Mouse (Mus musculus) gastrocnemius, postnatal 25 days (tissue): ENCODE data around the gene Arfgef3. TPM values are rescaled to one million over a fixed set of nuclear protein-coding genes. Genes with fewer than 3 reads are reported as not detected.
"Not testable (repeated sequence)": the region's sequence is repeated elsewhere in the genome, so short reads cannot be mapped to it uniquely, and the experiment has no call there.

Experiments used
- DNase-seq: peaks from one replicate; pipeline ENCODE4 v3.0.0; 2022
- total RNA-seq, 2 experiments: library from RNA; stranded (reverse); gene quantifications; 1 replicate in 1 of 2; 2 replicates in 1 of 2; pipeline ENCODE4 v1.2.3; 2021

Gene Arfgef3
- total RNA-seq, 2 experiments from 2014 or later = 0.32 to 0.49 TPM

- DNase-seq = no peak
Observed at GRCm38 (mm10) chr10:18680661-18681384, 62.9 kb downstream of the Arfgef3 start.

DNA sequence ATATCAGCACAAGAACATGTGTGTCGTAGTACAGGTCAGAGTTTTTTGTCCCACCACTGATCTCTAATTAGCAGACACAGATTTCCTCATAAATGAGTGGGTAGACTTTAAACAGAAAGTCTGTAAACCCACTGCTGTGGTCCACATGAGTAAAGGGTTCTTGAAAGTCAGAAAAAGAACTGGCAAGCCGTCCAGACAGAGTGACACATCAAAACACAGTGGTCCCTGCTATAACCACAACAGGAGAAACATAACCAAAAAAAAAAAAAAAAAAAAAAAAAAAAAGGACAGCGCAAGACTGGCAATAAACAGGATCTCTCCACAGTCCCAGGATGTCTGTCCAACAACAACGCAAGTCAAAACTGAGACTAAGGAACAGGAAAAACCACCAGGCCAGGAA lies 64.9 kb downstream of the Arfgef3 start:
- no peak for DNase-seq

- no peak for DNase-seq
Observed at GRCm38 (mm10) chr10:18664794-18665193, 79.0 kb downstream of the Arfgef3 start.

GRCm38 (mm10) chr10:18664016-18664415 lies 79.7 kb downstream of the Arfgef3 start:
- DNase-seq = no peak

GRCm38 (mm10) chr10:18661606-18662220 lies 82.0 kb downstream of the Arfgef3 start:
- DNase-seq = no peak

DNA sequence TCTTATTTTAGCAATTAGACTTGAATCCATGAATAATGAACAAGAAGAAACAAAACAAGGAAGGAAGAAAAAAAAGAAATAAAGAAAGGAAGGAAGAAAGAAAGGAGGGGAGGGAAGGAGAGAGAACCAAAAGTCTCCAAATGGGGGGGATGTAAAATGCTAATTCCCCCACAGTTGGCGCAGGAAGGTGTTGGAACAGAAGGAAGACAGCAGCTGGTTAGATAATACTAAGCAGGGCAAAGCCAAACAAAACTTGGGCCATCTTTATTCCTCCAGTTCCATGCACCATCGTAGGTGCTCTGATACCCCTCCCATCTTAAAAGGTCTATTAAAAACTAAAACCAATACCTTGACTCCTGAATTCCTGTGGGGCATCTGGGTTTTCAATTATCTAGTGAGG lies 82.8 kb downstream of the Arfgef3 start:
- DNase-seq = no peak

DNA sequence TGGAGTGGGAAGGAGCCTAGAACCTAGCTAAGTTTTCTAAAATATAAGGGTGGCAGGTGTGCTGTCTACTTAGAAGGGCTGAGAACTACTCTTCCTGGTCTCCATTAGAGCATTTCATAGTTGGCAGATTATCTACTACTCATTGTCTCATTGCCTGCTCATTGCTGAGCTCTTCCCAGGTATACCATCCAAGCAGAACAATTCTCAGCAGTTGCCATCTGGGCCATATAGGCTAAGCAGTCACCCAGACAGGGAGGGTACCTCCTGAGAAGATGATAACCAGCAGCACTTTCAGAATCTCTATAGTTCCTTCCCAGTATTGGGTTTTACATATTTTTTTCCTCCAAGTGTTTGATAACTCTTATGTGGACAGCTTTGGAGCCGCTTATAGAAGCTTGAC lies 86.2 kb downstream of the Arfgef3 start:
- no peak for DNase-seq

DNA sequence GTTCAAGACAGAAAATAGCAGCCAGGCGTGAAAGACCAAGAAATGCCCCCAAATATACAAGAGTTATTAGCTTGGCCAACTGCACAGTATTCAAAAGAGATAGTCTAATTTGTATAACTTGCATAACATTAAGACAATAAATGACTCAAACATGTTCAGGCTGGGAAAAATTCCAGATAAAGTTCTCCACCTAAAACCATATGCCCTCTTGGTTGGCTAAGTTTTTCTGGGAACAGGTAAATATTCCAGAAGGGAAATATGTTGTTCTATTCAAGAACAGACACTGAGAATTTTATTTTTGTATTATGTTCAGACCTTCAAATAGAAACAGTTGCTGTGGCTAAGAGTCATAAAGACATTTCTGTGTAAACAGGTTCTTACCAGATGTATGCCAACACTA lies 96.7 kb downstream of the Arfgef3 start:
- DNase-seq = no peak

DNA sequence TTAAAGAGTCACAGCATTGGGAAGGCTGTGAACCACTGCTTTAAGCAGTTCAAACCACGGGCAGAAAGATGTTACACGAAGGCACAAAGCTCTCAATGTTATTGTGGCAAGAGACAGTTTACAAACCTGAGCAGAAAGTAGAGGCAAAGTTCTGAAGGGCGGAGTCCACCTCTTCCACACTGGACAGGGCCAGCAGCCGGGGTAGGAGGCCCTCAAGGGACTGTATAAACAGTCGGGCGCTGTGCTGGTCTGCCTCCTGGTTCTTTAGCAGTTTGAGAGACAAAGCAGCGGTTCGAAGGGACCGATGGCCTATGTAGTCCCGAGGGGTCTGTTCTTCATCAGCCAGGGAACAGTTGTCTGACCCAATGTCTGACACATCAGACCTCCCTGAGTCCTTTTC lies 97.7 kb downstream of the Arfgef3 start:
- DNase-seq = no peak

GRCm38 (mm10) chr10:18644346-18644745 lies 99.4 kb downstream of the Arfgef3 start:
- DNase-seq = no peak

- DNase-seq = no peak
Observed at GRCm38 (mm10) chr10:18643506-18643905, 100.2 kb downstream of the Arfgef3 start.

DNA sequence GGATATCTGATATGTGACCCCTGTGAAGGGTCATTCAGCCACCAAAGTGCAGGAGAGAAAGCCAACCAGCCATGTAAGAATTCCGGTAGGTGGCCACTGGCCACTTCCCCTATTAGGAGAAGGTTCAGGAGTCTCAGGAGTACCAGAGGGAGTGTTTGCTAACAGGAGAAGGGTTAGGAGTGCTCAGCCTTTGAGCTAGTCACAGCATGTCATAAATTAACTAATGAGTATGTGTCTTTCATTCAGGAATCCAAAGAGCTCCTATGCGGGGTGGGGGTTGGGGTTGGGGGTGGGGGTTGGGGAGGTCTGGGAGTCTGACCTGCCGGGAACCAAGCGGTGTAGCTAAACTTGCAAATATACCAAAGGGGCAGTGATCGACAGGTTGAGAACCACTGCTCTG lies 100.9 kb downstream of the Arfgef3 start:
- DNase-seq = no peak

DNA sequence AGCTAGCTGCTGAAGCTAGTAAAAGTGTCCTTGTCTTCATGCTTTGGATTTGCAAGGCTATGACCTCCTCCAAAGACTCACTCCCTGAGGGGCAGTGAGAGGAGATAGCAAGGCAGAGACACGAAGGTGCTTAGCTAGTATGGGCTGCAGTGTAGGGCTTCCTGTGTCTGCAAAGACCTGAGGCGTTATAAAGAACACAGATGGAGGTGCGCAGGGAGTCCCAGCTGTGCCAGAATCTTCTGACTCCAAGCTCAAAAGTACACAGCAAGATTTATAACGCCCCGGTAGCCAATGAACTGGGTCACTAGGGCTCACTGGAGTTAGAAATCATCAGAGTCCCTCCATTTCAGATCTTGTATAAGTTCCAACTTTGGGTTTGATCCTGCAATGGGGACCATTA lies 103.2 kb downstream of the Arfgef3 start:
- DNase-seq = no peak

- DNase-seq = no peak
Observed at GRCm38 (mm10) chr10:18635450-18635849, 108.3 kb downstream of the Arfgef3 start.

- no peak for DNase-seq
Observed at GRCm38 (mm10) chr10:18634405-18634985, 109.3 kb downstream of the Arfgef3 start.

DNA sequence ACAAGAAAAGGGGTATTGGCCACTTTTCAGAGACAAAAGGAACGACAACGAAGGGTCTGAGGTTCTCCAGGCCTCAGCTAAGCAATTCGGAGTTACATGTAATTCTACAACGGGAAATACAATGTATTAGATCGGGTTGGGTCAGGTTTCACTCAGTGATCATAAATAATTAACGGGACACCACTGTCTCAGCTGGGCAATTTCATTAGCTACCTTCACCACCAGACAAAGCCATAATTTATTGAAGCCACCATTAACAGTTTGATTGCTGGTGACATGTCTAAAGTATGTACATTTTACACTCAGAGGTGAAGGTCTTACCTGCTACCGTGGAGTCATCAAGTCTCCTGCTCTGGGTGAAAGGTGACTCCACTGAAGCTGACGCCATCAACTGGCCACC lies 113.3 kb downstream of the Arfgef3 start:
- no peak for DNase-seq

DNA sequence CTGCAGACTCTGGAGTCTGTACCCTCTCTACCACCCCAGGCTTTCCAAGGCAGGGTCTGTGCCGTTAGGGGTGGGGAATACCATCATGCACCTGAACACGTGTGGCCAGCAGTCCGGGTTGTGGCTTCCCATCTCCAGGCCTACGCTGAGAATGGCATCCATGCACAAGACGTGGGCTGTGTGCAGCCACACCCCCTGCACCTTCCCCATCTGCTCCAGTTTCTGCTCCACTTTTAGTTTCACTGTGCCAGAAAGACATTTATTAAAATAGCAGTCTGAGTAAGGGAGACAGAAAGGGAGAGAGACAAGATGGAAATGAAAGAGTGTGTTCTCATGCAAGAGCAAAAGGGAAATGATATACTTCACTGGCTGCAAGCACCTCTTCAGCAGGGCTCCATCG lies 116.2 kb downstream of the Arfgef3 start:
- no peak for DNase-seq

- DNase-seq = no peak
Observed at GRCm38 (mm10) chr10:18612796-18613195, 131.0 kb downstream of the Arfgef3 start.

- not testable (repeated sequence) for DNase-seq
Observed at GRCm38 (mm10) chr10:18604827-18605535, 138.8 kb downstream of the Arfgef3 start.

DNA sequence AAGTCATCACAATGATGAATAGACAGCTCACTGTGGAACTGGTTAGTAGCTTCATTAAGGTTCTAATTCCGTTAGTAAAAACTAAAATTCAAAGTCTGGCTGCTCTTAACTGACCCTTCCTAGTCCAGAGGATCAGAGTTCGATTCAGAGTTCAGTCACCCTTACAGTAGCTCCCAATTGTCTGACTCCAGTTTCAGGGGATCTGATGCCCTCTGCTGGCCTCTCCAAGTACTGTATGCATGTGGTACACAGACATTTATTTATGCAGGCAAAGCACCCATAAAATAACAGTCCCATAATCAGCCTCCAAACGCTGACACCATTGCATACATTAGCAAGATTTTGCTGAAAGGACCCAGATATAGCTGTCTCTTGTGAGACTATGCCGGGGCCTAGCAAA lies 141.7 kb downstream of the Arfgef3 start:
- DNase-seq = no peak

DNA sequence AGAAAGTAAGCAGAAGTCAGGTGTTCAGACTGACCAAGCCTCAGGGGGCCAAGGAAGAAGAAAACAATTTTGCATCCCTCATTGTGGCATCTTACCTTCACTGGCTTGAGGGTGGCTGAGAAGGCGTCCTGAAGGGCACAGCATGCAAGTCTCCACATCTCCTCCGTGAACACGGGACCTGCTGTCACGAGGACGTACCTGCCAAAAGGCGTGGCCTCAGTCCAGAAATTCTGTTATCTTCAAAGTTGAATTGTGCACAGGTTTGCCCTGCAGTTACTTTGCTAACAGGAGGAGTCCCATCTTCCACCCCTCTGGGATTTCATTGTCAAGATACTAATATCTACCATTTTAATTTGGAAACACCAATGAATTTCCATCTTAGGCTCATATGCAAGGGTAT lies 146.1 kb downstream of the Arfgef3 start:
- no peak for DNase-seq

- no peak for DNase-seq
Observed at GRCm38 (mm10) chr10:18589455-18589854, 154.3 kb downstream of the Arfgef3 start.

DNA sequence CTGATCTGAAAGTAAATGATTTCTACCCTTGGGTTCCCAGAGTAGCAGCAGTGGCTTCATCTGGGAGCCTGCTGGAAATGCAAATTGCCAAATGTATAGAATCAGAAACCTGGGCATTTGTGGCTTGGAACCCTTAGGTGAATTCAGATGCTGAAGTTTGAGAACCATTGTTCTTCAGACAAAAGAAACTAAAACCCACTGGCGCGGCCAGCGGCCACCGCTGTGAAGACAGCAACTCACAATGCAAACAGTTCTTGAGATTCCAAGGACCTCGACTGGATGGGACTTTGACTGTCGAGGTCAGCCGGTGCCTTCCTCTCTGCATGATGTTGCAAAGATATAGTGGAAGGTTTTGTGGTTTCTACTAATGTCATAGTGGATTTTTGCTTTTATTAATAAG lies 159.6 kb downstream of the Arfgef3 start:
- no peak for DNase-seq
